In genomic region chr14:95281431-95281830, GRCm38 (mm10) we compare ENCODE assay signal across 25 mouse cellular contexts.
A peak's percentile ranks its signal among the peaks of the same experiment; 100 is the strongest.
DNase-seq lines count a peak whose midpoint lies in the region; ATAC-seq and TF ChIP-seq lines count a peak whose summit lies in the region.
"Had no signal": no experiment of that assay in that cellular context is flagged by ENCODE, and none has a peak within 500 bp of the region (broad histone marks: within the 10 kb centered on the region; RNA-seq: fewer than 3 reads in every experiment).

No protein-coding gene starts in this region.

- H3K4me1 ChIP-seq in embryonic facial prominence, embryonic 14.5 days (ENCODE audit: control insufficient read depth, insufficient read depth, low read length) = no peaks in the 10 kb centered on the region
- no peaks in the 10 kb centered on the region for H3K4me1 ChIP-seq in embryonic facial prominence, embryonic 10.5 days
- H3K4me1 ChIP-seq in hindbrain, postnatal 0 days (ENCODE audit: insufficient read depth, low read length) = no peaks in the 10 kb centered on the region
- H3K4me1 ChIP-seq in hindbrain, embryonic 11.5 days (replicated peaks; ENCODE audit: control insufficient read depth, insufficient read depth, low read length) = no peaks in the 10 kb centered on the region
- no peaks in the 10 kb centered on the region for H3K4me1 ChIP-seq in midbrain, postnatal 0 days (ENCODE audit: insufficient read depth, low read length)
- H3K4me1 ChIP-seq in midbrain, embryonic 11.5 days (ENCODE audit: control insufficient read depth, insufficient read depth, low read length) = no peaks in the 10 kb centered on the region
- H3K4me1 ChIP-seq in intestine, embryonic 15.5 days (replicated peaks) = no peaks in the 10 kb centered on the region
- H3K4me1 ChIP-seq: embryonic facial prominence, embryonic 12.5 days; heart, embryonic 10.5 days; heart, embryonic 13.5 days; hindbrain, embryonic 12.5 days; hindbrain, embryonic 15.5 days had no signal

- no peak overlapping the region for H3K9ac ChIP-seq in embryonic facial prominence, embryonic 14.5 days (ENCODE audit: low read depth, low read length)
- H3K9ac ChIP-seq in hindbrain, postnatal 0 days (replicated peaks; ENCODE audit: low read length) = no peak overlapping the region
- H3K9ac ChIP-seq in hindbrain, embryonic 11.5 days (ENCODE audit: low read depth, low read length) = no peak overlapping the region
- no peak overlapping the region for H3K9ac ChIP-seq in midbrain, postnatal 0 days (replicated peaks; ENCODE audit: low read length, poor library complexity, severe bottlenecking)
- H3K9ac ChIP-seq in midbrain, embryonic 11.5 days (ENCODE audit: low read length) = no peak overlapping the region
- no peak overlapping the region for H3K9ac ChIP-seq in intestine, embryonic 15.5 days
- H3K9ac ChIP-seq: embryonic facial prominence, embryonic 12.5 days; heart, embryonic 13.5 days; hindbrain, embryonic 12.5 days; hindbrain, embryonic 15.5 days had no signal

- WGBS in embryonic facial prominence, embryonic 14.5 days = 77% methylated on average over 1 of the region's 1 CpGs
- WGBS in embryonic facial prominence, embryonic 10.5 days = 90% methylated on average over 1 of the region's 1 CpGs
- 71% methylated on average over 1 of the region's 1 CpGs for WGBS in hindbrain, postnatal 0 days
- WGBS in hindbrain, embryonic 11.5 days = 84% methylated on average over 1 of the region's 1 CpGs
- WGBS in midbrain, postnatal 0 days = 78% methylated on average over 1 of the region's 1 CpGs
- 90% methylated on average over 1 of the region's 1 CpGs for WGBS in midbrain, embryonic 11.5 days
- WGBS in intestine, embryonic 15.5 days = 79% methylated on average over 1 of the region's 1 CpGs

- no peak overlapping the region for H3K4me2 ChIP-seq in embryonic facial prominence, embryonic 14.5 days (ENCODE audit: low read depth, low read length)
- no peak overlapping the region for H3K4me2 ChIP-seq in hindbrain, postnatal 0 days (ENCODE audit: low read depth, low read length)
- no peak overlapping the region for H3K4me2 ChIP-seq in hindbrain, embryonic 11.5 days (replicated peaks; ENCODE audit: low read depth, low read length)
- H3K4me2 ChIP-seq in midbrain, postnatal 0 days (ENCODE audit: low read depth, low read length, poor library complexity, severe bottlenecking) = no peak overlapping the region
- H3K4me2 ChIP-seq in midbrain, embryonic 11.5 days = no peak overlapping the region
- H3K4me2 ChIP-seq in intestine, embryonic 15.5 days (replicated peaks) = no peak overlapping the region
- H3K4me2 ChIP-seq: embryonic facial prominence, embryonic 12.5 days; heart, embryonic 13.5 days; hindbrain, embryonic 12.5 days; hindbrain, embryonic 15.5 days had no signal

- H3K9me3 ChIP-seq in embryonic facial prominence, embryonic 14.5 days (ENCODE audit: control insufficient read depth, low read length) = no peaks in the 10 kb centered on the region
- H3K9me3 ChIP-seq in embryonic facial prominence, embryonic 10.5 days = no peaks in the 10 kb centered on the region
- H3K9me3 ChIP-seq in hindbrain, postnatal 0 days (ENCODE audit: low read length) = no peaks in the 10 kb centered on the region
- no peaks in the 10 kb centered on the region for H3K9me3 ChIP-seq in hindbrain, embryonic 11.5 days (ENCODE audit: control insufficient read depth, low read length)
- no peaks in the 10 kb centered on the region for H3K9me3 ChIP-seq in midbrain, postnatal 0 days (ENCODE audit: low read length)
- H3K9me3 ChIP-seq in midbrain, embryonic 11.5 days (ENCODE audit: control insufficient read depth, low read length) = no peaks in the 10 kb centered on the region
- H3K9me3 ChIP-seq in intestine, embryonic 15.5 days = no peaks in the 10 kb centered on the region
- H3K9me3 ChIP-seq: embryonic facial prominence, embryonic 12.5 days; heart, embryonic 10.5 days; heart, embryonic 13.5 days; hindbrain, embryonic 12.5 days; hindbrain, embryonic 15.5 days had no signal

- ATAC-seq in embryonic facial prominence, embryonic 14.5 days (ENCODE audit: low read depth) = no peak
- ATAC-seq in hindbrain, postnatal 0 days = no peak
- ATAC-seq in hindbrain, embryonic 11.5 days (ENCODE audit: low FRiP score) = no peak
- no peak for ATAC-seq in midbrain, postnatal 0 days (ENCODE audit: low FRiP score)
- no peak for ATAC-seq in midbrain, embryonic 11.5 days (ENCODE audit: low FRiP score)
- ATAC-seq in intestine, embryonic 15.5 days = no peak
- ATAC-seq: activated CD4-positive, CD25-positive, alpha-beta regulatory T cell, adult 4 months; forebrain, embryonic 16.5 days had no signal

- H3K36me3 ChIP-seq in embryonic facial prominence, embryonic 14.5 days (ENCODE audit: control insufficient read depth, insufficient read depth, low read length) = no peaks in the 10 kb centered on the region
- no peaks in the 10 kb centered on the region for H3K36me3 ChIP-seq in embryonic facial prominence, embryonic 10.5 days (replicated peaks)
- H3K36me3 ChIP-seq in hindbrain, postnatal 0 days (ENCODE audit: insufficient read depth, low read length) = no peaks in the 10 kb centered on the region
- H3K36me3 ChIP-seq in hindbrain, embryonic 11.5 days (ENCODE audit: control insufficient read depth, insufficient read depth, low read length) = no peaks in the 10 kb centered on the region
- no peaks in the 10 kb centered on the region for H3K36me3 ChIP-seq in midbrain, postnatal 0 days (ENCODE audit: insufficient read depth, low read length)
- H3K36me3 ChIP-seq in midbrain, embryonic 11.5 days (ENCODE audit: control insufficient read depth, insufficient read depth, low read length) = no peaks in the 10 kb centered on the region
- no peaks in the 10 kb centered on the region for H3K36me3 ChIP-seq in intestine, embryonic 15.5 days
- H3K36me3 ChIP-seq: embryonic facial prominence, embryonic 12.5 days; heart, embryonic 10.5 days; heart, embryonic 13.5 days; hindbrain, embryonic 12.5 days; hindbrain, embryonic 15.5 days had no signal

- H3K27ac ChIP-seq in embryonic facial prominence, embryonic 14.5 days (replicated peaks; ENCODE audit: low read depth, low read length) = no peak overlapping the region
- H3K27ac ChIP-seq in embryonic facial prominence, embryonic 10.5 days (replicated peaks) = no peak overlapping the region
- H3K27ac ChIP-seq in hindbrain, postnatal 0 days = no peak overlapping the region
- H3K27ac ChIP-seq in hindbrain, embryonic 11.5 days (ENCODE audit: low read depth, low read length) = no peak overlapping the region
- H3K27ac ChIP-seq in midbrain, postnatal 0 days (ENCODE audit: low read depth, low read length) = no peak overlapping the region
- H3K27ac ChIP-seq in midbrain, embryonic 11.5 days (ENCODE audit: low read depth, low read length) = no peak overlapping the region
- H3K27ac ChIP-seq in intestine, embryonic 15.5 days = no peak overlapping the region
- H3K27ac ChIP-seq: embryonic facial prominence, embryonic 12.5 days; heart, adult 2 months; heart, embryonic 10.5 days; heart, embryonic 13.5 days; hindbrain, embryonic 12.5 days; hindbrain, embryonic 15.5 days had no signal

- H3K4me3 ChIP-seq in embryonic facial prominence, embryonic 14.5 days (ENCODE audit: low read depth, low read length) = no peak overlapping the region
- no peak overlapping the region for H3K4me3 ChIP-seq in embryonic facial prominence, embryonic 10.5 days
- H3K4me3 ChIP-seq in hindbrain, postnatal 0 days (ENCODE audit: low read length) = no peak overlapping the region
- H3K4me3 ChIP-seq in hindbrain, embryonic 11.5 days (ENCODE audit: low read depth, low read length) = no peak overlapping the region
- no peak overlapping the region for H3K4me3 ChIP-seq in midbrain, postnatal 0 days (ENCODE audit: low read depth, low read length)
- no peak overlapping the region for H3K4me3 ChIP-seq in midbrain, embryonic 11.5 days (ENCODE audit: low read depth, low read length)
- H3K4me3 ChIP-seq in intestine, embryonic 15.5 days (replicated peaks) = no peak overlapping the region
- H3K4me3 ChIP-seq: embryonic facial prominence, embryonic 12.5 days; erythroblast, embryonic 14.5 days; heart, adult 2 months; heart, embryonic 10.5 days; heart, embryonic 13.5 days; hindbrain, embryonic 12.5 days; hindbrain, embryonic 15.5 days had no signal

- peak; percentile 38 for DNase-seq in embryonic facial prominence, embryonic 14.5 days (ENCODE audit: low spot score)
- DNase-seq in embryonic facial prominence, embryonic 10.5 days (ENCODE audit: low spot score) = no peak
- DNase-seq in hindbrain, postnatal 0 days (ENCODE audit: low spot score) = peak; percentile 44
- DNase-seq in hindbrain, embryonic 11.5 days (ENCODE audit: low spot score) = no peak
- peak; percentile 24 for DNase-seq in midbrain, postnatal 0 days (ENCODE audit: low spot score)
- DNase-seq in midbrain, embryonic 11.5 days (ENCODE audit: low spot score, missing footprints) = no peak
- DNase-seq: adrenal gland, adult 8-10 months; adrenal gland, postnatal 25 days; cerebellum, adult 18-20 months; cerebellum, adult 9-10 months; cerebellum, postnatal 14 days; gastrocnemius, postnatal 10 days; gastrocnemius, postnatal 36 days; heart, adult 2 months; heart, postnatal 14 days; heart, postnatal 4 days had no signal

- TF ChIP-seq CTCF in hindbrain, postnatal 0 days (IDR thresholded peaks at IDR 0.05; ENCODE audit: low read depth) = no peak
- no peak for TF ChIP-seq CTCF in midbrain, postnatal 0 days (IDR thresholded peaks at IDR 0.05)

- no peaks in the 10 kb centered on the region for H3K27me3 ChIP-seq in embryonic facial prominence, embryonic 14.5 days (replicated peaks; ENCODE audit: control insufficient read depth, insufficient read depth, low read length)
- no peaks in the 10 kb centered on the region for H3K27me3 ChIP-seq in embryonic facial prominence, embryonic 10.5 days (replicated peaks; ENCODE audit: low read depth, poor library complexity, severe bottlenecking)
- H3K27me3 ChIP-seq in hindbrain, postnatal 0 days (ENCODE audit: insufficient read depth, low read length) = no peaks in the 10 kb centered on the region
- no peaks in the 10 kb centered on the region for H3K27me3 ChIP-seq in hindbrain, embryonic 11.5 days (ENCODE audit: control insufficient read depth, insufficient read depth, low read length)
- no peaks in the 10 kb centered on the region for H3K27me3 ChIP-seq in midbrain, postnatal 0 days (ENCODE audit: insufficient read depth, low read length)
- H3K27me3 ChIP-seq in midbrain, embryonic 11.5 days (ENCODE audit: control insufficient read depth, insufficient read depth, low read length) = no peaks in the 10 kb centered on the region
- no peaks in the 10 kb centered on the region for H3K27me3 ChIP-seq in intestine, embryonic 15.5 days (replicated peaks)
- H3K27me3 ChIP-seq: embryonic facial prominence, embryonic 12.5 days; heart, embryonic 13.5 days; hindbrain, embryonic 12.5 days; hindbrain, embryonic 15.5 days had no signal

Comparison
In these comparisons a context has a peak if more than half of its experiments do, and no peak if none do; other contexts are left out.
1. DNase-seq: peak in embryonic facial prominence, embryonic 14.5 days (single experiment), hindbrain, postnatal 0 days (single experiment) and midbrain, postnatal 0 days (single experiment); none in embryonic facial prominence, embryonic 10.5 days (single experiment), hindbrain, embryonic 11.5 days (single experiment) and midbrain, embryonic 11.5 days (single experiment).